Mouse (Mus musculus) heart, postnatal 0 days (tissue): ENCODE measurements at regions not wholly inside any gene's neighbourhood (a gene's known extent, or its start where the extent isn't known, plus 50 kb on each side); places are given as distances from the start of the nearest gene placed in this dataset.

Source experiments
- ATAC-seq: fragments of 200-750 bp; cut with Nextera tagmentation; 2 replicates; pipeline ENCODE4 v1.8.0; 2017; ENCODE audit warnings: low read depth, moderate number of reproducible peaks, moderate library complexity; ENCODE audit not compliant: insufficient read depth
- DNase-seq: peaks from one replicate; pipeline ENCODE4 v3.0.0-alpha.2; 2016; ENCODE audit warnings: low spot score
- H3K27ac ChIP-seq: fragments of 300-500 bp; sonication (generic); 2 replicates; pipeline ENCODE4 v1.5.1; 2014; ENCODE audit warnings: low read depth, mild to moderate bottlenecking
- H3K27me3 ChIP-seq: fragments of 300-500 bp; sonication (generic); 2 replicates; pipeline ENCODE4 v1.6.1; 2014; ENCODE audit warnings: low read length, mixed read lengths; ENCODE audit not compliant: control insufficient read depth, insufficient read depth
- H3K36me3 ChIP-seq: fragments of 300-500 bp; sonication (generic); replicated peaks from 2 replicates; pipeline ENCODE4 v1.6.1; 2014; ENCODE audit warnings: low read length, mixed read lengths; ENCODE audit not compliant: control insufficient read depth, insufficient read depth
- H3K4me1 ChIP-seq: fragments of 300-500 bp; sonication (generic); 2 replicates; pipeline ENCODE4 v1.6.1; 2014; ENCODE audit warnings: antibody characterized with exemption; ENCODE audit not compliant: control insufficient read depth, insufficient read depth
- H3K4me2 ChIP-seq: fragments of 300-500 bp; sonication (generic); 2 replicates; pipeline ENCODE4 v1.6.1; 2014; ENCODE audit warnings: low read depth, mild to moderate bottlenecking, low read length, moderate library complexity
- H3K4me3 ChIP-seq: fragments of 300-500 bp; sonication (generic); 2 replicates; pipeline ENCODE4 v1.5.1; 2014; ENCODE audit warnings: low read depth, low read length
- H3K9ac ChIP-seq: fragments of 300-500 bp; sonication (generic); replicated peaks from 2 replicates; pipeline ENCODE4 v1.6.1; 2014; ENCODE audit warnings: low read depth, low read length, mixed read lengths
- H3K9me3 ChIP-seq: fragments of 300-500 bp; sonication (generic); replicated peaks from 2 replicates; pipeline ENCODE4 v1.6.1; 2016; ENCODE audit warnings: low read length; ENCODE audit not compliant: control insufficient read depth
- CTCF ChIP-seq: IDR thresholded peaks from 2 replicates; pipeline ENCODE4 v1.5.1; 2016; ENCODE audit warnings: antibody characterized with exemption, control low read depth, low read depth
- EP300 ChIP-seq: IDR thresholded peaks from 2 replicates; pipeline ENCODE4 v1.6.1; 2016; ENCODE audit warnings: antibody characterized with exemption, low read depth
- WGBS: fragments of 180-500 bp; shearing (Covaris S2); extraction: QIAGEN DNeasy Blood & Tissue Kit; methylation state at CpG from one replicate; pipeline ENCODE4 v1.1.7; 2014; 5-methylcytosine and 5-hydroxymethylcytosine counted together

DNA sequence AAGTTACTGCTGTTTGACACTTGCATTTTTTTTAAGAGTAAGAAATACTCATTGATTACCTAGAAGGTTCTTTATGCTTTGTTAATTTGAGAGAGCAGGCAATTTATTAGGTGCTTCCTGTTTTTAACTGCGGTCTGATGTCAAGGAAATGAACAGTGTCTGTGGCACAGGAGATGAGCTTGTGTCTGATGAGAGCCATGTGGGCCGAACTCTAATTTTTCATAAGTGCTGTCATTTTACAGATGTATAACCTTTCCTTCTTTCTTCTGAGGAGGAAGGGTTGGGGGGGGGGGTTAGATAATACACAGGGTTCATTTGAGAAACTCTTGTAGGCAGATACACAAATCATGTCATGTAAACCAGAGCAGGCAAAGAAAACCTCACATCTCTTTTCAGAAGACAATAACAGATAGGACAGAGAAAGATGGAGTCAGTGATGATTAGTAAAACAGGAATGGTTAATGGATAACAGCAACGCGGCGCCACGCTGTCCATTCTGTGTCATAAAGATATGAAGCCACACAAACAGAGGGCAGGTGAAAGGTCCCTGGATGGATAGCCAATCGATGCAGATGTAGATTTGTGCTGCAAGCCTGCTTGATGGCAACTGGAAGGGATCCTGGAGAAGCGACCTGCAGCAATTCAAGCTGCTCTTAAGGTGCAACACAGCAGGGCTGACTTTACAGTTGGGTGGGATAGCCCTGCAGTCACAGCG is 291.4 kb upstream of the Fam241a start:
- H3K9me3 ChIP-seq: no peaks in the 10 kb centered on the region
- DNase-seq (no peak), ATAC-seq (no peak)
- no peaks in the 10 kb centered on the region for H3K27me3 ChIP-seq
- no peak overlapping the region for H3K4me2 ChIP-seq
- H3K36me3 ChIP-seq: no peaks in the 10 kb centered on the region
- no peak overlapping the region for H3K4me3 ChIP-seq
- 76% methylated on average over 9 of the region's 9 CpGs for WGBS
- TF ChIP-seq EP300 (no peak), CTCF (no peak)
- no peak overlapping the region for H3K27ac ChIP-seq
- H3K4me1 ChIP-seq: no peaks in the 10 kb centered on the region; the same call in 1 of the 2 replicates
- H3K9ac ChIP-seq: no peak overlapping the region

GRCm38 (mm10) chr3:128186278-128186677 is 290.2 kb upstream of the Fam241a start:
- H3K36me3 ChIP-seq: no peaks in the 10 kb centered on the region
- H3K27me3 ChIP-seq: no peaks in the 10 kb centered on the region
- no peaks in the 10 kb centered on the region for H3K4me1 ChIP-seq
- no peak overlapping the region for H3K27ac ChIP-seq
- H3K4me2 ChIP-seq: no peak overlapping the region
- DNase-seq (peak; percentile 45), ATAC-seq (no peak)
- peak; percentile 59 for TF ChIP-seq CTCF
- no peak for TF ChIP-seq EP300
- no peaks in the 10 kb centered on the region for H3K9me3 ChIP-seq
- H3K4me3 ChIP-seq: no peak overlapping the region
- 3% methylated on average over 4 of the region's 4 CpGs for WGBS
- no peak overlapping the region for H3K9ac ChIP-seq

DNA sequence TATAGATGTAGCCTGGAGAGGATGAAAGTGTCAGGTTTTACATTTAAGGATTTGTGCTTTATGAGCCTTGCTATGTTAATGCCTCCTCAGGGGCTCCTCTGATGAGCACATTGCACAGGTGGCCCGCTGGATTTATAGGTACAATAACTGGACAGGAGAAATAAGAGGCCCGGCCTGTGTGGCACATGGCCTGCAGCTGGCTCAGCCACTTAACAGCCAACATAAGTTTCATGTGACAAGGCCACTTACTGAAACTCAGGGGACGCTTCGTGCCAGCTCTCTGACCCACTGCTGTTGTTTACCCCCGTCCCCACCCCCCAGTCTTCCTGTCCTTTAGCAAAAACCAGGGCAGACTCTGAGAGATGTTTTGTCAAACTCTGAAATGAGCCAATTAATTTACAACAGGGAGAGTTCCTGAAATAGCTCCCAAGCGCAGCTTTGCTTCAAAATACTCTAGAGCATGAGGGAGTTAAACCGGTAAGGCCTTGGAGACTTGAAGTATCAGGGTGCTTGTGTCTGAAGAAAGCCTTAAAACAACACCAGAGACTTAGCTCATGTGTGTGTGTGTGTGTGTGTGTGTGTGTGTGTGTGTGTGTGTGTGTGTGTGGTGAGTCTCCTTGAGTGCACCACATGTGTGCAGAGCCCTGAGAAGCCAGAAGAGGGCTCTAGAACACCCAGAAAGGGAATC is 285.2 kb upstream of the Fam241a start:
- no peaks in the 10 kb centered on the region for H3K4me1 ChIP-seq
- no peak overlapping the region for H3K4me3 ChIP-seq
- no peak overlapping the region for H3K9ac ChIP-seq
- DNase-seq (no peak), ATAC-seq (no peak)
- 64% methylated on average over 7 of the region's 7 CpGs for WGBS
- TF ChIP-seq CTCF (no peak), EP300 (no peak)
- H3K4me2 ChIP-seq: no peak overlapping the region
- no peak overlapping the region for H3K27ac ChIP-seq
- H3K27me3 ChIP-seq: no peaks in the 10 kb centered on the region
- no peaks in the 10 kb centered on the region for H3K36me3 ChIP-seq
- H3K9me3 ChIP-seq: no peaks in the 10 kb centered on the region

DNA sequence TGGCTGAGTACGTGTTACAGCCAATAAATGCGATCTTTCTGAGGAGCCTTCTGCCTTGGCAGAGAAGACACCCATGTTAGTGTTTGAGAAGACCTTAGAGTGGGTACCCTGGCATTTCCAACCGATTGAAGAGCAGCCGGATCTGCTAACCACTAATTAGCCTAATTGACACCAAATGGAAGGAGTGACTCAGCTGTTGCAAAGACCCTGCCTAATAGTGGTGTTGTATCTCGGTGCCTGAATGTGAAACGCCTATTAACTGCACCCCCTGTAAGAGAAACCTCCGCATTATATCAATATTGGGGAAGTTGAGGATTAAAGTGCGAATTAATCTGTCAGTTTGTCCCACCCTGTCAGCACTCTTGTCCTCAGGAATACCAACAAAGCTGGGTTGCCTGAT is 253.1 kb upstream of the Fam241a start:
- Histone ChIP-seq H3K4me2 (no peak overlapping the region), H3K4me1 (no peaks in the 10 kb centered on the region), H3K4me3 (no peak overlapping the region), H3K9me3 (no peaks in the 10 kb centered on the region), H3K36me3 (no peaks in the 10 kb centered on the region), H3K27ac (no peak overlapping the region), H3K9ac (no peak overlapping the region), H3K27me3 (no peaks in the 10 kb centered on the region)
- ATAC-seq (no peak), DNase-seq (no peak)
- 66% methylated on average over 8 of the region's 8 CpGs for WGBS
- TF ChIP-seq CTCF (no peak), EP300 (no peak)

- Histone ChIP-seq H3K27me3 (no peaks in the 10 kb centered on the region), H3K36me3 (no peaks in the 10 kb centered on the region), H3K9me3 (no peaks in the 10 kb centered on the region), H3K9ac (no peak overlapping the region), H3K4me3 (no peak overlapping the region), H3K27ac (no peak overlapping the region), H3K4me1 (no peaks in the 10 kb centered on the region), H3K4me2 (no peak overlapping the region)
- DNase-seq (no peak), ATAC-seq (no peak)
- TF ChIP-seq EP300 (no peak), CTCF (no peak)
- 87% methylated on average over 7 of the region's 7 CpGs for WGBS
Measured at GRCm38 (mm10) chr3:128145329-128145728, 249.2 kb upstream of the Fam241a start.

GRCm38 (mm10) chr3:128127836-128128235 is 231.7 kb upstream of the Fam241a start:
- Histone ChIP-seq H3K4me2 (no peak overlapping the region), H3K27ac (no peak overlapping the region), H3K4me1 (no peaks in the 10 kb centered on the region), H3K9me3 (no peaks in the 10 kb centered on the region), H3K36me3 (no peaks in the 10 kb centered on the region), H3K27me3 (no peaks in the 10 kb centered on the region), H3K4me3 (no peak overlapping the region), H3K9ac (no peak overlapping the region)
- WGBS: 54% methylated on average over 5 of the region's 5 CpGs
- ATAC-seq (no peak), DNase-seq (no peak)
- no peak for TF ChIP-seq EP300
- no peak for TF ChIP-seq CTCF
